Mouse (Mus musculus) layer of hippocampus, postnatal 14 days (tissue): ENCODE results near the gene Sfn. TPM values are rescaled to one million over a fixed set of nuclear protein-coding genes. Genes with fewer than 3 reads are reported as not detected.

Source experiments
- DNase-seq, 2 experiments: peaks; one replicate each; pipeline ENCODE4 v3.0.0; 2021 to 2022; ENCODE audit warnings: low spot score in 2 of 2, mixed read lengths in 1 of 2
- total RNA-seq, 2 experiments: library from RNA; stranded (reverse); gene quantifications; 2 replicates each; pipeline ENCODE4 v1.2.3; 2021

Sfn gene
- total RNA-seq, 2 experiments from 2014 or later = 1.2 to 1.5 TPM

DNA sequence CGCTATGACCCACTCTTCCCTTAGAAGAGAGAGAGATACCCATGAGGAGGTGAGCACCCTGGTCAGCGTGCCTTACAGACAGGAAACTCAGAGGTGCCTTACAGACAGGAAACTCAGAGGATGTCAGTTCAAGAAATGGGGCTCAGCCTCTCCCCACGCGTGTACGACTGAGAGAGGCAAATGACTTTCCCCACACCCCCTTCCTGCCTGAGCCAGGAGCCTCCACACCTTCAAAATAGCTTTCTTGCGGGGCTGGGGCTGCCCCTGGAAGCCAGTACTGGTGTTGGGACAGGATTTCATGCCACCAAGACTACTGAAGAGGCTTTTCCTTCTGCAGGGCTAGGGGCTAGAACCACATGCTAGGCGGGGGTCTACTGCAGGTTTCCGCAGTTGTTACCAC is 18.7 kb upstream of the Sfn start:
- no peak for DNase-seq

DNA sequence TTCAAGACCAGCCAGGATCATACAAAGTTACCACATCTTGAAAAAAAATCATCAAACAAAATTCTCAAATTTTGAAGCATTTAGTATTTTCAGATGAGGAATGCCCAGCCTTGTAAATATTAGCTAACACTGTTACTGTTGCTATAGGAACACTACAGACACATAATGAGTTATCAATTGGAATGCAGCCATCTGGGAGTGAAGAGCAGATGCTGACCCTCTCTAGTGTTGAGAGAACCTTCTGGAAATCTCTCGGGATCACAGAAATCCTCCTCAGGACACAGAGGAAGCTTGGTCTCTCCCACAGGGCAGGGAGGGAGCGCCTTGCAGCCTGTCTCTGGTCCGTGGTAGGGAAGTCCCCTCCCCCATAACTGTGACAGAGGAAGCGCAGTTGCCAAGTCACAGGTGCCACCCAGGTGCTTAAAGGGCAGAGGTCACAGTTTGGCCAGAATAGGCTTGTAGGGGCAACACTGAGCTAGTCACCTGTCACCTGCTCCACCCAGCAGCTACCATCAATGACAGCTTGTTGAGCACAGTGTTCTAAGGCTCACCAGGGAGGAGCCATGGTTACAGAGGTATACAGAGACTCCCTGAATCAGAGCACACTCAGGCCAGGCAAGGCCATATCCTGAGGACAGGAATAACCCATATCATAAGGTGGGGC is 17.6 kb upstream of the Sfn start:
- DNase-seq = peak in 1 of 2 experiments; percentile 52

DNA sequence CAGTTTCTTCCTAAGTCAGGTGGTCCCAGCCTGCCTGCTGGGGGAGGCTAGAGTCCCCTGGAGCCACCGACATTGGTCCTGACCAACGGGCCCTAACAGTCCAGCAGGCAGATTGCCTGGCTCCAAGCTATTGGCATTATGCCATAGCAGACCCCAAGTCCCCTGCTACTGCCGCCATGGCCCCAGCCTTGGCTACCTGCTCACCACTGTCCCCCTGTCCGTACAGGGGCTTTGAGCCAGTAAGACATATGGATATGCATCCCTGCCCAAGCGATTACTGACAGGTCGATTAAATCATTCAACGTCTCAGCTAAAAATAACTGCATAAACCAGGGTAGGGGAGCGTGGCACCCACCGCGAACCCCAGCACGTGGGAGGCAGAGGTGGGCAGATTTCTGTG is 16.0 kb upstream of the Sfn start:
- no peak for DNase-seq

DNA sequence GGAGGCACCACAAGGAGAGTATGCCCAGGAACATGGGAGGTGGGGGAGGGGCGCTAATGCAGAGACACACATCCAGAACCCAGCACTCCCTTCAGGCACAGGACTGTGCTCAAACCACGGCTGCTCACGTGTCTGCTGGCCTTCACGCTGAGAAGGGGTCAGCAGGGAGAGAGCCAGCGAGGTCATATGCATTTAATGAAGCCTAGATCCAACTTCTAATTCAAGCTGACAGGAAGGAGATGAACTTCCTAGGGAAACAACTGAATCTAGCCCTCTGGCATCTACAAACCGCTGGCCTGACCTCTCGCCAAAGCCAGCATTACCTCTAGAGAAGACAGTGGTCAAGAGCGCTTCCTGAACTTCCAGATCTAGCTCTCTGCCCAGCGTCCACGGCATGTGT is 13.4 kb upstream of the Sfn start:
- DNase-seq = no peak

DNA sequence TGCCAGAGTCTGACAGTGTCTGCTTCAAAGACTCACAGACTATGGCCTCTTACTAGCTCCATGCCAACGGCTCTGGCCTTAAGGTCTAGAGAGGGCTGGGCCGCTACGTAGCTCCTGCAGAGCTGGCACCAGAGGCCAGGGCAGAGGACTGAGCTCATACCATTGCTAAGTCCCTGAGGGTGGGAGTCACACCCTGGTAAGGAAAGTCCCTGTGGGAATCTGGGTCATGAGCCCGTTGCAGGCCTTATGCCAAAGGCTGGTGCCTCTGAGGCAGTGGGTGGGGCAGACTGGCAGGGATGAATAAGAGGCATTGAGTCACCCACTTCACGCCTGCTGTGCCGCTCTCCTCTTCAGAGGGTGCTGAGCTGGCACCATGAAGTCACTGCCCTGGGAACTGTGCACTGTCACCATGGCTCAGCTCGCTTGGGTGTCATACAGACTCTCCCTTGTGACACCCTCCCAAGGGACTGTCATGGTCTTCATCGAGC is 12.3 kb upstream of the Sfn start:
- peak; percentile 29 to 38 for DNase-seq

DNA sequence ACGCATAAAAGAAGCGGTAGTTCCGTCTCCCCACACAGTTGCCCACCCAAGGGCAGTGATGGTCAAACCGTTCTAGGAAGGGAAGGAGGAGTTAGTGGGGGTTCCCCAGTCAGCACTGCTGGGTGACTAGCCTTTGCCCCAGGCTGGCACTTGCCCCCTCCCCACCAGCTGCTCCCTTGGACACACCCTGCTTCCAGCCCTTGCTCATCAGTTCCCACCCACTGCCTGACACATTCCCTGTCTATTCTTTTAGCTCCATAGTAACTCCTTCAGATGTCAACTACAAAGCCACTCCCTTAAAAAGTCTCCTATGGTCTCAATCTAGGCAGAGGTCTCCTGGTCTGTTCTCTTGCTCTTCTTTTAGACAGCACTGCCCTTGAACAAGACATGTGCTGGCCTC is 11.9 kb upstream of the Sfn start:
- no peak for DNase-seq

DNA sequence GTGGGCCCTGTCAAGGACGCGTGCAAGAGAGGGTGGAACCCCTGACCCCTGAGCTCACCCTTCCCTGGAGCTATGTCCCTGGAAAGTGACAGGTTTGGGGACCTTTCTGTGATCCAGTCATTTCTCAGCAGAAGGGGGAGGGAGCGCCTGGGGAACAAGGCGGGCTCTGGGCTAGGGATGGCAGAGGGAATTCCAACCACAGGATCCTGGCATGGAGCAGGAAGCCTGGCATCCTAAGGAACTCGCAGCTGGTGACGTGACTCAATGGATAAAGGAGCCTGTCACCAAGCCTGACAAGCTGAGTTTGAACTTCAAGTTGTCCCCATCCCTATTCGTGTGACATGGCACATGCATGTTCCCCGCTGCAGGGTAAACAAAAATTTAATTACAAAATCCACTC is 11.1 kb upstream of the Sfn start:
- DNase-seq = no peak

DNA sequence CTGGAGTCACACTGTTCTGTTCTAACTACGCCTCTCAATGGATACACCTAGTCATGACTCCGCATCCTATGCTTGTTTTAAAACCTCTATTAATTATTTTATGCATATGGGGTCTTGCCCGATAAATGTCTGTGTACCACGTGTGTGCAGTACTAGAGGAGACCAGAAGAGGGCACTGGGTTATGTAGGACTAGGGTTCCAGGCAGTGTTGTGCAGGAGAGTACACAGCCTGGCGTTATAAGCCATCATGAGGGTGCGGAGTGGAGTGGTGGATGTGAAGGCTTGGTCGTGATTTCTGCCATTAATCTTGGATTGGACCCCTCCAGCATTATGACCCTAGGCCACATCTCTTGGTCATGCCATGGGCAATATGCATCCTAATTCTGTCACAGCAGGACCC is 10.4 kb upstream of the Sfn start:
- DNase-seq = no peak

DNA sequence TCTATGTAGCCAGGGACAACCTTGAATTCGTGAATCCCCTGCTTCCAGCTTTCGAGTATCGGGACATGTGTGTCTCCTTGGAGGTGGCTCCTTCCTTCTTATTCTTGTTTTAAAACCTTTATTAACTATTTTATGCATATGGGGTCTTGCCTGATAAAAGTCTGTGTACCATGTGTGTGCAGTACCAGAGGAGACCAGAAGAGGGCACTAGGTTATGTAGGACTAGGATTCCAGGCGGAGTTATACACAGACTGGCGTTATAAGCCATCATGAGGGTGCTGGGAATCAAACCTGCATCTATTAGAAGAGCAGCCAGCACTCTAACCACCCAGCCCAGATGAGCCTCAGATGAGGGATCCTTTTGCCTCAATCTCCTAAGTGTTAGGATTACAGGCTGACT is 9.8 kb upstream of the Sfn start:
- no peak for DNase-seq

DNA sequence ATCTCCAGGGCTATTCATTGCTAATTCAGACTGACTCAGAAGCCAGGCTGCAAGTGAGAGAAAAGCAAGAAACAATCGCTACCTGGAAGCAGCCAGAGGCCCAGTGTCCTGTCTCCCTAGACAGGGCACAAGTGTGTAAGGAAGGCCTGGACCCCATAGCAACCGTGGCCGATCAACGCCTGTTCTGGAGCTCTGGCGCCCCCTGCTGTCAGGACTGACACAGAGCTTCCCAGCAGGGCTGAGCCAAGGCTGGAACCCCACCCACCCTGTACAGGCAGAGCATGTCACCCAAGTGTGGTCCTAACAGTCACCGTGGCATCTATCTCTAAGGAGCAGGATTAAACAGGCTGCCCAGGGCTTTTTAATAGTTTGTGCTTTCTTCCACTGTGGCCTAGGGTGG is 7.8 kb upstream of the Sfn start:
- DNase-seq = peak; percentile 57 to 66

DNA sequence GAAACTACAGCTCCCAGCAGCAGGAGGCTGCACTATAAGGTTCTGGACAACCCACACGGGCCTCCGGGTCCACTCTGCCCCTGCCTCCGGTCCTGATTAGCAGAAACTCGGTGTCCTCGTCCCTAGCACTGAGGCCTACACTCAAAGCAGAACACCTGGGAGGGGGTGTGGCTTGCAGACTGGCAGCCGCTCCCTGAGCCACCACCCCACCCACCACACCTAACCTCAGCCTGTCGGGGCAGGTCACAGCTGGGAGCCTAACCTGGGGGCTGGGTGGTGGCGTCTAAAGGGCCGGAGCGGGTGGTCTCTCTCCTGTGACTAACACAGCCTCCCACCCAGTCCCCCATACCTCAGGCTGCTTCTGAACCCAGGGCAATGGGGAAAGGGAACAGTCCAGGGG is 5.3 kb upstream of the Sfn start:
- DNase-seq = no peak

DNA sequence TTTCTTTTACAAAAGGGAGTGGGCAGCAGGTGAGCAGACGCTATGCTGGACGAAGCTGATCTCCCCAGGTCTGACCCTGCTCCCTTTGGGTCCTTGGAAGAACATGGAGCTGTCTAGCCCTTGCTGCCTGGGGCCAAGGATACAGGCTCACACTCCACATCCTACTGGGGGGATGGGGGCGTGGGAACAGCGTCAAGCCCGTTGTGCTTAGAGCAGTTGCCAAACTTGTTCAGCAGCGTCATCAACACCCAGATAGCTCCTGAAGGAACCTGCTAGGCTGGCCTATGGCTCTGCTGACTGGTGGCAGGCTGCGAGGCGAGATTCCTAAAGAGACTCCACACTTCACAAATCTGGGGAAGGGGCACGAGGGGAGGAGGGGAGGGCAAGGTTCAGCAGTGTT is 3.4 kb upstream of the Sfn start:
- no peak for DNase-seq

DNA sequence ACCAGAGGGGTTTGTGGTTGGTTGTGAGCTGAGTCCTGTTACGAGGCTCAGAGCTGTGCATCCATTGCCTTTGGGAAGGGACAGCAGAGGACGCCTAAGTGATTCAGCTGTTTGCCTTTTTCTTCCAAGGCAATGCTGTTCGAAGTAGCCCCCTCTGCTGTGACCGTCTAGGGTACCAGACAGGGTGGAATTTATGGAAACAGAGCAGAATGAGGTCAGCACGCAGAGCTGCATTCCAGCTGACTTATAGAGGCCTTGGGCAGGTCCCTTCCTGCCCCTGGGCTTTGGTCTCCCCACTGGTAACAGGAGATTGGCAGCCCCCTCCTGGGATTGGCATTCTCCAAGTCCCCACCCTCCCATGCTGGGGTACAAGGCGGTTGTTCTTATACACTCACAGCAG is 2.9 kb upstream of the Sfn start:
- no peak for DNase-seq

DNA sequence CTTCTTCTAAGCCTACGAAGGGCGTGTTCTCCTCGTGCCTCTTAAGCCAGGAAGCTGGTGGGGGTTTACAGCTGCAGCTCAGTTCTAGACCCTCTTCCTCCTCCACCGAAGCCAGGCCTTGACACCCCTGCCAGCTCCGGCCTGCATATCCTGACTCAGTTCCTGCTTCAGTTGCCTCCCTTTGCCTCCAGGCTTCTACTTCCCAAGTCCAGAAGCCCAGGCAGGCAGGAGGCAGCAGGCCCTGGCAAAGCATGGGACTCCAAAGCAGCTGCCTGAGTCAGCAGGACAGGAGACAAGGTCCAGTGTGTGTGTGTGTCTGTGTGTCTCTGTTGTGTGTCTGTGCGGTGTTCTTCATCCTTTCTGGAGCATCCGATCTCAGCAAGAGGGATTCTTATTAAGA is 2.2 kb upstream of the Sfn start:
- no peak for DNase-seq

DNA sequence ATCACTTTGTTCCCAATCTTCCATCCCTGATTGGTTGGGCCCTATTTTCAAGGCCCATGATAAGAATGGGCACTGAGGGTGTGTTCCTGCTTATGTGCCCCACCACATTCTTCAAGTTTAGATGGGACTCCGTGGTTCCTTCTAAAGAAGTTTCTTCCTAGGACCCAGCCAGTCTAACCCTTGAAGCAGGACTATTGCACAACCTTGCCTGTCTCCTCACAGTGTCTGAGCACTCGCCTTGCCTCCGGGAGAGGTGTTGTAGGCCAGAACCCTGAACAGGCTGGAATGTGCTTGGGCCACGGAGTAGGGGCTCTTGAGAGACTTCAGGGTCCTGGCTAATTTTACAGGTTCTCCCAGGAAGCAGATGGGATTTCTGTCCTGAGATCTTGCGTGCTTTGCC is 1.1 kb upstream of the Sfn start:
- DNase-seq = no peak

DNA sequence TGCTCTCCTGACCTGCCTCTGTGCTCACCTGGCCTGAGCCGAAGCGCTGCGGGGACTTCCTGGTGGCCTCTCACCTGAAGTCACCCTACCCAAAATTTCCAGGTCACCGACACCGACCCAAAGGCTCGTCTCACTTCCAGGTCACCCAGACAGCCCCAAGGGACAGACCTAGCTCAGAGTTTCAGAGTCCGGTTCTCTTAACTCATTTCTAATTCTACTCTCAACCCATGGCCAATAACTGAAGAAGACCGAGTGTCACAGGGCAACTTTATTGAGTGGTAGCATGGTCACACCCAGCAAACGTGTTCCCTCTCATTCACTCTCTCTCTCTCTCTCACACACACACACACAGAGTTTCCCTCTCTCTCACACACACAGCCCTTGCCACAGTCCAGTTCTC is 1.7 kb downstream of the Sfn start:
- no peak for DNase-seq

DNA sequence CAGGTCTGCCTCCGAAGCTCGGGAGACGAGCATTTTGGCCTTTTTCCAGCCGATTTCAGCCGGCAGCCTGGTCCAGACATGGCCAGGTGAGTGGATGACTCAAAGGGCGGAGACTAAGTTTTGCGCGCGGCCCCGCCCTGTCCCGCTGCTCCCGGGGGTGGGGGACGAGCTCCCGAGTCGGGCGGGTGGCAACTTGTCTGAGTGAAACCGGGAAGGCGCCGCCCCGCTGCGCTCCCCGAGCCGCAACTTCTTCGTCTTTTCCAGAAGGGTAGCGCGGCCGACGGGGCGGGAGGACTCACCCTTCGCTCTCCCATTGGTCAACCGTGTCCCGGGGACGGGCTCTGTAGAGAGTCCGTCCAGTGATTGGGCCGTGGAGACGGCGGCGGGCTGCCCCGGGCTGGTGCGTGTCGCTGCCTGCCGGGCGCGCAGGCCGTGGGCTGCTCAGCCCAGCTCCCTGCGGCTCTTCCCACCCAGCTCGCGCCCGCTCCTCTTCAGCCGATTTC is 2.3 kb downstream of the Sfn start:
- DNase-seq = peak; percentile 47 to 78

DNA sequence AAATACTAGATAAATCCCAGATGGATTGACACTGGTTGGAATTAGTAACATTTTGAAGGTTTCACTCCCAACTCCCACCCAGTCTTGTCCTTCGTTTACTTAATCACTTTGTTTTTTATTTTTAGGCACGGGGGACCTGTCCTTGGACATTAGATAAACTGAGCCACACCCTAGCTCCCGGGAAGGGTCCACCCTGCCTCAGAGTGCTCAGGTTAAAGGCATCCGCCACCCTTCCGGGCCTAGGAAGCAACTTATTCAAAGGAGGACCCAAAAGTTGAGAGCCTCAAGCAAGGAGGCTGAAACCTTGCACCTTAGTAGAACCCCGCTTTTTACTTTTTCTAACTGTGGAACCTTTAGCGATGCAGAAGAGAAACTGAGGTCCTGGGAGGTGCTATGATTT is 2.9 kb downstream of the Sfn start:
- DNase-seq = no peak

DNA sequence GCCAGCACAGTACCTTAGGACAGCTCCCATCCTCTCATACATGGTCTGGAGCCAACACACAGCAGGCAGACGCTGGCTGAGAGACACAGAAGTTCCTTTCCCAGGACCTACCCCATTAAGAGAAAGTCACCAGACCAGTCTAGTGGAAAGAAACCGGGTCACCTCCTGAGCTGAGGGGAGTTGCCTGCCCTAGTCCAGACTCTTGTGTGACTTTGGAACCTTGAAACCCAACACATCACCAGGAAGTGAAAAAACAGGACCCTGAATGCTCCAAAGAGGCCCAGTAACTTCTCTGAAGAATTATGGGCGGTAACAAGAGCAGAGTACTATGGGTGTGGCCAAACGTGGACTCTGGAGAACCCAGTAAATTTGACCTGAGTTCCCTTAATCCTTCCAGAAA is 3.4 kb downstream of the Sfn start:
- no peak for DNase-seq

DNA sequence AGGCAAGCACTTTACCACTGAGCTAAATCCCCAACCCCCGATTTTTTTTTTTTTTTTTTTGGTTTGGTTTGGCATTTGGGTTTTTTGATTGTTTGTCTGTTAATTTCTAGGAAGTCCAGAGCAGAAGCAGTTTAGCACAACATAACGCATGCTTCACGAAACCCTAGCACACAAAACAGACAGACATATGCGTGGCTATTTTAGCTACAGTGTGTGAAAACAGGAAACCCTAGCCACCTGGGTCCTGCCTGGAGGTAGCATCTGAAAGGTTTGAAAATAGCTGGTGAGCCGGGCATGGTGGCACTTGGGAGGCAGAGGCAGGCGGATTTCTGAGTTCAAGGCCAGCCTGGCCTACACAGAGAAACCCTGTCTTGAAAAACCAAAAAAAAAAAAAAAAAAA is 5.9 kb downstream of the Sfn start:
- no peak for DNase-seq

DNA sequence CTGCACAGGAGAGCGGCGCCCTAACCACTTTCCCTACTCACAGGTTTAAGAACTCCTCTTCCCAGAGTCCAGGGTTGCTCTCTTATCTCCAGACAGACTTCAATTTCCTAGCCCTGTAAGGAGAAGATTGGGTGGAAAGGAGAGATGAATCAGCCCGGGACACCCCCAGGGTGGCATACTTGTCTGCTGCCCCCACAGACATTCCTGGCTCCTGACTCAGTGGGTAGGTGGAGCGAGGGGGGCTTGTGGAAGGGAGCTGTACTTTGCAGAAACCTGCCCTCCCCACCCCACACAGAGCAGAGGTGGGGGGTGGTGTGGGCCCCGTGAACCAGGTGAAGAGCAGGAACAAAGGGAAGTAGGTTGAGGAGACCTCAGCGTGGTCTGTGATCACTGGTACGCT is 6.4 kb downstream of the Sfn start:
- DNase-seq = no peak

DNA sequence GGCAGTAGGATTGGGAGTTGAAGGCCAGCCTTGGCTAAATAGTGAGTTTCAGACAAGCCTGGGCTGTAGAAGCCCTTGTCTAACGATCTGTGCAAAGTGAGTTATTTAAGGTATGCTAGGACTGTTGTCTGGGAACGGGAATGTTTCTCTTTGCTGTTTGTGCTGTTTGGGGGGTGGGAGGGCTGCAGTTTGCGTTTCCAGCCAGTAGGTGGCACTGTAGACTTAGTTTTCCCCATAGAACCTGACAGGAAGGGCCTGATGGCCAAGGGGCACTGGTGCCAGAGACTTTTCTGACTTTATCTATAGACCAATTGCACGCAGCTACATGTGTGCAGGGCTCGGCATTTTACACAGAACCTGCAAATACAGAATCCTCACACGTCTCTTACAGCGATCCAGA is 9.4 kb downstream of the Sfn start:
- peak; percentile 66 to 67 for DNase-seq
